Mouse (Mus musculus) heart, embryonic 13.5 days (tissue): ENCODE data around the gene Cd163l1. TPM values are rescaled to one million over a fixed set of nuclear protein-coding genes. Genes with fewer than 3 reads are reported as not detected.

ENCODE experiments used
- ATAC-seq: fragments of 200-750 bp; cut with Nextera tagmentation; 2 replicates; pipeline ENCODE4 v1.8.0; 2017; ENCODE audit warnings: moderate TSS enrichment; ENCODE audit not compliant: insufficient number of reproducible peaks, low FRiP score, low TSS enrichment; ENCODE audit errors: extremely low read depth
- H3K27ac ChIP-seq: fragments of 300-500 bp; sonication (generic); replicated peaks from 2 replicates; pipeline ENCODE4 v1.5.1; 2015; ENCODE audit warnings: moderate library complexity, mild to moderate bottlenecking, inconsistent platforms
- H3K27me3 ChIP-seq: fragments of 300-500 bp; sonication (generic); replicated peaks from 2 replicates; pipeline ENCODE4 v1.6.1; 2015; ENCODE audit warnings: mild to moderate bottlenecking, inconsistent platforms
- H3K36me3 ChIP-seq: fragments of 300-500 bp; sonication (generic); 2 replicates; pipeline ENCODE4 v1.6.1; 2015; ENCODE audit warnings: mild to moderate bottlenecking, inconsistent platforms
- H3K4me1 ChIP-seq: fragments of 300-500 bp; sonication (generic); 2 replicates; pipeline ENCODE4 v1.6.1; 2015; ENCODE audit warnings: inconsistent platforms
- H3K4me2 ChIP-seq: fragments of 300-500 bp; sonication (generic); 2 replicates; pipeline ENCODE4 v1.6.1; 2015; ENCODE audit warnings: inconsistent platforms, mild to moderate bottlenecking, moderate library complexity
- H3K4me3 ChIP-seq: fragments of 300-500 bp; sonication (generic); 2 replicates; pipeline ENCODE4 v1.5.1; 2015; ENCODE audit warnings: moderate library complexity, mild to moderate bottlenecking, inconsistent platforms
- H3K9ac ChIP-seq: fragments of 300-500 bp; sonication (generic); 2 replicates; pipeline ENCODE4 v1.6.1; 2015; ENCODE audit warnings: inconsistent platforms, mild to moderate bottlenecking, moderate library complexity
- H3K9me3 ChIP-seq: fragments of 300-500 bp; sonication (generic); 2 replicates; pipeline ENCODE4 v1.6.1; 2016; ENCODE audit warnings: inconsistent platforms
- WGBS: fragments of 180-500 bp; shearing (Covaris S2); methylation state at CpG from one replicate; pipeline ENCODE4 v1.1.7; 2015; ENCODE audit warnings: mixed read lengths; 5-methylcytosine and 5-hydroxymethylcytosine counted together
- polyA plus RNA-seq: library from polyadenylated mRNA; unstranded; fragments of >200 nt; fragmentation: Nextera tagmentation; extraction: Ambion mirVana; gene quantifications from 2 replicates; pipeline ENCODE4 v1.2.1, GENCODE M21; 2015

The Cd163l1 gene
- polyA plus RNA-seq, 1 experiment from 2014 or later, result 0.39 TPM

- Histone ChIP-seq H3K4me3 (no peak overlapping the region), H3K36me3 (no peaks in the 10 kb centered on the region), H3K4me2 (no peak overlapping the region), H3K27ac (no peak overlapping the region), H3K4me1 (no peaks in the 10 kb centered on the region), H3K9ac (no peak overlapping the region), H3K27me3 (no peaks in the 10 kb centered on the region), H3K9me3 (no peaks in the 10 kb centered on the region)
- ATAC-seq, result no peak
- 73% methylated on average over 4 of the region's 4 CpGs for WGBS
These were observed 2.3 kb downstream of the Cd163l1 start for GRCm38 (mm10) chr7:140220375-140220774.

- Histone ChIP-seq H3K27ac (no peak overlapping the region), H3K36me3 (no peaks in the 10 kb centered on the region), H3K4me3 (no peak overlapping the region), H3K9me3 (no peaks in the 10 kb centered on the region), H3K4me1 (no peaks in the 10 kb centered on the region), H3K9ac (no peak overlapping the region), H3K27me3 (no peaks in the 10 kb centered on the region), H3K4me2 (no peak overlapping the region)
- WGBS, result 67% methylated on average over 13 of the region's 13 CpGs
- ATAC-seq, result no peak
These were observed 6.1 kb downstream of the Cd163l1 start for GRCm38 (mm10) chr7:140224209-140224608.

- 83% methylated on average over 13 of the region's 13 CpGs for WGBS
- H3K27ac ChIP-seq, result no peak overlapping the region
- H3K4me2 ChIP-seq, result no peak overlapping the region
- no peaks in the 10 kb centered on the region for H3K36me3 ChIP-seq
- H3K9ac ChIP-seq, result no peak overlapping the region
- no peaks in the 10 kb centered on the region for H3K27me3 ChIP-seq
- H3K4me3 ChIP-seq, result no peak overlapping the region
- H3K4me1 ChIP-seq, result no peaks in the 10 kb centered on the region
- H3K9me3 ChIP-seq, result no peaks in the 10 kb centered on the region
- no peak for ATAC-seq
These were observed 10.4 kb downstream of the Cd163l1 start for GRCm38 (mm10) chr7:140228476-140228875.

GRCm38 (mm10) chr7:140231026-140231425, 13.0 kb downstream of the Cd163l1 start:
- Histone ChIP-seq H3K4me3 (no peak overlapping the region), H3K4me2 (no peak overlapping the region), H3K36me3 (no peaks in the 10 kb centered on the region), H3K27me3 (no peaks in the 10 kb centered on the region), H3K9me3 (no peaks in the 10 kb centered on the region), H3K4me1 (no peaks in the 10 kb centered on the region), H3K9ac (no peak overlapping the region), H3K27ac (no peak overlapping the region)
- 56% methylated on average over 2 of the region's 2 CpGs for WGBS
- no peak for ATAC-seq

- 77% methylated on average over 3 of the region's 3 CpGs for WGBS
- H3K4me3 ChIP-seq, result no peak overlapping the region
- H3K36me3 ChIP-seq, result no peaks in the 10 kb centered on the region
- H3K27ac ChIP-seq, result no peak overlapping the region
- no peak for ATAC-seq
- no peaks in the 10 kb centered on the region for H3K9me3 ChIP-seq
- no peaks in the 10 kb centered on the region for H3K4me1 ChIP-seq
- no peaks in the 10 kb centered on the region for H3K27me3 ChIP-seq
- no peak overlapping the region for H3K9ac ChIP-seq
- H3K4me2 ChIP-seq, result no peak overlapping the region
These were observed 15.6 kb downstream of the Cd163l1 start for GRCm38 (mm10) chr7:140233696-140234095.

GRCm38 (mm10) chr7:140247216-140247615, 29.1 kb downstream of the Cd163l1 start, which contains the start of gene 5830411N06Rik:
Gene 5830411N06Rik, plus strand, starts transcription at chr7:140247284.
- no peak within 1 kb of the TSS for H3K9ac ChIP-seq
- no peak within 1 kb of the TSS for H3K27ac ChIP-seq
- no peak within 1 kb of the TSS for H3K4me2 ChIP-seq
- H3K9me3 ChIP-seq, result 0 out of 2 replicates have a peak, but pooled peaks cover under 1% of the 10 kb centered on the region
- no peaks in the 10 kb centered on the region for H3K36me3 ChIP-seq
- no peak within 1 kb of the TSS for H3K4me3 ChIP-seq
- ATAC-seq, result no peak
- H3K27me3 ChIP-seq, result no peaks in the 10 kb centered on the region
- H3K4me1 ChIP-seq, result no peaks in the 10 kb centered on the region
- WGBS, result 73% methylated on average over 4 of the region's 4 CpGs

- no peak overlapping the region for H3K4me3 ChIP-seq
- no peaks in the 10 kb centered on the region for H3K27me3 ChIP-seq
- ATAC-seq, result no peak
- no peak overlapping the region for H3K9ac ChIP-seq
- no peak overlapping the region for H3K4me2 ChIP-seq
- no peaks in the 10 kb centered on the region for H3K4me1 ChIP-seq
- no peaks in the 10 kb centered on the region for H3K36me3 ChIP-seq
- WGBS, result 75% methylated on average over 7 of the region's 7 CpGs
- no peak overlapping the region for H3K27ac ChIP-seq
- 0 out of 2 replicates have a peak, but pooled peaks cover 4% of the 10 kb centered on the region for H3K9me3 ChIP-seq
These were observed 35.8 kb downstream of the Cd163l1 start for GRCm38 (mm10) chr7:140253780-140254299.

Other genes with a start within 250 kb of the Cd163l1 start
- gene 6430531B16Rik, start 239.5 kb upstream of the Cd163l1 start, polyA plus RNA-seq, result 0.28 TPM in 1 of 2 replicates, not detected in the other
- 0.83 and 1.0 TPM in 2 replicates for gene Adam8, start 225.7 kb upstream of the Cd163l1 start, polyA plus RNA-seq
- 27.7 and 33.6 TPM in 2 replicates for gene Zfp511, start 181.9 kb upstream of the Cd163l1 start, polyA plus RNA-seq
- 36.4 and 37.0 TPM in 2 replicates for gene Tubgcp2, start 181.6 kb upstream of the Cd163l1 start, polyA plus RNA-seq
- gene Msx3, start 169.2 kb upstream of the Cd163l1 start, polyA plus RNA-seq, result not detected in 2 replicates
- 0.25 and 0.66 TPM in 2 replicates for gene Caly, start 135.7 kb upstream of the Cd163l1 start, polyA plus RNA-seq
- gene Prap1, start 124.9 kb upstream of the Cd163l1 start, polyA plus RNA-seq, result 0.33 TPM in 1 of 2 replicates, not detected in the other
- gene Fuom, start 115.8 kb upstream of the Cd163l1 start, polyA plus RNA-seq, result 74.4 and 80.9 TPM in 2 replicates
- gene Paox, start 102.5 kb upstream of the Cd163l1 start, polyA plus RNA-seq, result 10.9 and 14.4 TPM in 2 replicates
- gene Echs1, start 101.8 kb upstream of the Cd163l1 start, polyA plus RNA-seq, result 169 and 182 TPM in 2 replicates
- 27.2 and 30.5 TPM in 2 replicates for gene Mtg1, start 80.7 kb upstream of the Cd163l1 start, polyA plus RNA-seq
- gene Sprn, start 63.4 kb upstream of the Cd163l1 start, polyA plus RNA-seq, result 0.10 TPM in 1 of 2 replicates, not detected in the other
- not detected in 2 replicates for gene Olfr522, start 53.5 kb upstream of the Cd163l1 start, polyA plus RNA-seq
- not detected in 2 replicates for gene Olfr523, start 45.0 kb upstream of the Cd163l1 start, polyA plus RNA-seq
- not detected in 2 replicates for gene Olfr524, start 12.3 kb upstream of the Cd163l1 start, polyA plus RNA-seq
- gene 5830411N06Rik, start 29.0 kb downstream of the Cd163l1 start, polyA plus RNA-seq, result not detected in 2 replicates
- gene Olfr525, start 102.6 kb downstream of the Cd163l1 start, polyA plus RNA-seq, result not detected in 2 replicates
- not detected in 2 replicates for gene Olfr527, start 115.8 kb downstream of the Cd163l1 start, polyA plus RNA-seq
- gene Olfr60, start 143.4 kb downstream of the Cd163l1 start, polyA plus RNA-seq, result not detected in 2 replicates
- gene Olfr530, start 158.1 kb downstream of the Cd163l1 start, polyA plus RNA-seq, result not detected in 2 replicates
- not detected in 2 replicates for gene Olfr531, start 184.7 kb downstream of the Cd163l1 start, polyA plus RNA-seq
- not detected in 2 replicates for gene Olfr532, start 203.4 kb downstream of the Cd163l1 start, polyA plus RNA-seq
- gene Olfr533, start 245.1 kb downstream of the Cd163l1 start, polyA plus RNA-seq, result not detected in 2 replicates